Mouse (Mus musculus) mouse embryonic stem cell (cell line): ENCODE data around the gene Immp2l.

Experiments
- in situ Hi-C, 2 experiments: fragments of 300-500 bp; cut with MboI; formaldehyde crosslinking; loops; 1 replicate in 1 of 2; 3 replicates in 1 of 2; pipeline ENCODE4 v1.14.3; 2019 to 2020; ENCODE audit warnings: low sequenced_read_pairs in 2 of 2, low pct_unique_long_range_greater_than_20kb in 1 of 2, mixed read lengths in 1 of 2; ENCODE audit not compliant: unreplicated experiment in 1 of 2

The Immp2l gene

GRCm38 (mm10) chr12:41557832-41558231, 533.9 kb downstream of the Immp2l start:
- in situ Hi-C loops, result no loop called here

DNA sequence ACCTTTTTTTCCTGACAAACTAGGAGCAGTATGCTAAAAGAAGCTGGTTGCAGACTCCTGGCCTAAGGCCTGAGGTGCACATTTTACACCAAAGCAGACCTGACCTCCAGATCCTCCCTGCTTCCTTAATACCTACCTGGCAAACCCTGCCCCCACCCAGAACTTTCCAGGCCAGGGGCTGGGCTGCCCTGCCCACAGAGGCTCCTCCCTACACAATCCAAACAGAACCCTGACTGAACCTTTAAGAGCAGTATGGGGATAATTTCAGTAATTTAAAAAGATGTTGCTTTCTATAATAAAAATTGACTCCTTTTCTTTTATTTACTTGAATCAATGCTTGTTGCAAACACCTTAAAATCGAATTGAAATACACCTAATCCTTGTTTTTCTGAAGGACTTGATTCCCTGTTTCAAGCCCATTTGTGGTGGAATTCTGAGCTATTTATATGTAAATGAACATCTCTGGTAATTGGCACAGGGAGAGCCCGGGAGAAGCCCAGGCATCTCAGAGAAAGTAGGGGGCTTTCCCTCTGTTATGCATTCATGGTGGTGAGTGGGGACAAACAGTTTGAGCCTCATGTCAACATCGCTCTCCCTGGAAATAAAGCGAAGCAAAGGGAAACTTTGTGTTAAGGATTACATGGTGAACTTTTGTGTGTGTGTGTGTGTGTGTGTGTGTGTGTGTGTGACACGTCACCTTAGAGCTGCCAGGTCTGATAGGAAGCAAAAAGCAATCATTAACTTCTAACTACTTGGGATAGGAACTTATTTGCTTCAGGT, 535.3 kb downstream of the Immp2l start:
- in situ Hi-C loops, result no loop called here

DNA sequence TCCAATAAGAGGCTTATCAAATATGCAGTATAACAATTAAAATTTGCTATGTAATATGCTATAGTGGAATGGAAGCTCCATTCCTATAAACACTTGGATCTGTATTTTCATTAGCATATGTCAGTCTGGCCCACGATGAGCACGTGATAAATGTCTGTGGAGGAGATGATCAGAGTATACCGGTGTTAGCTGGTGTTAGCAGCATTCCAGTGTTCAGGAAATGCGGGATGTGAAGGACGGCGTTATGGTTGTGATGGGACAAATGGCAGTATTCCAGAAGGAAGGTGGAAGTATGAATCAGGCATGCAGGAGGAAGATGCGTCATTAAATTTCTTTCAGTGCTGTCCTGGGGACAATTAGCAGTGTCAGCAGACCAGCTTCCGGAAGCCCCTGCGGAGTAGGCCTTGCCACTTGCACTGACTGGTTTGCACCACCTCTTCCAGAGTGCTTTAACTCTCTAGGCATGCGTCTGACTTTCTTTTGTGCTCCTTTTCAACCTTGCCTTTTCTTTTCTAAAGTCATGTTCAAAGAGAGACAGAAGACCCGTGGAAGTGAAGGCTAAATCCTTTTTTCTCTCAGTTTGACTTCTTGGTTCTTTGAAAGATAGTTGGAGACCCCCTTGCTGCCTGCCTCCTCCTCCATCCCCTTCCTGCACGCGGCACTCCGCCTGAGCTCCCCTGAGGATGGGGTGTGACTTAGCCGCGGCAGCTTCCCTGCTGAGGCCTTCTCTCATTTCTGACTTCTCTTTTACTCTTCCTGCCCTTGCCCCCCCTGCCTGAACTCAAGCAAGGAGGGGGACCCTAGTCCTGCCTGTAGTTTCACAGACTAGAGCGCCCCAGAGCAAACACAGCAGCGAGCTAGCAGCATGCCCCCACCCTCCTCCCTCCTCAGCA, 541.9 kb downstream of the Immp2l start:
- in situ Hi-C loops, result no loop called here

GRCm38 (mm10) chr12:41566433-41566794, 542.5 kb downstream of the Immp2l start:
- in situ Hi-C loops, result no loop called here

- in situ Hi-C loops, result no loop called here
These were observed 549.9 kb downstream of the Immp2l start for GRCm38 (mm10) chr12:41573754-41574153.

DNA sequence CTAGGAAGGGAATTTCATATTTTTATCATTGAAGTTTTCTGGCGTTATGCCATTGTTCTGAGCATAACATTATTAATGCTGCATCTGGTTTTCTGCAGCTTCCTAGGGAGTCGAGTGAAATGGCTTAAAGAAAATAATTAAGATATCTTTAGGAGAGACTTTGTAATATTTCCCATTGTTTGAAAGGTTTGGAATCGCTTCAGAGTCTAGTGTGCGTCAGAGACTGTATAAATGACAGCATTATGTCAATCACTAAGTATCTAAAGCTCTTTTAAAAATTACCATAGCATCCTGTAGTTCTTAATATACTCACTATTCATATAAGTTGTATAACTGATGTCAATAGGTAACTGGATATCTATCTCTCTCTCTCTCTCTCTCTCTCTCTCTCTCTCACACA, 551.3 kb downstream of the Immp2l start:
- in situ Hi-C loops, result no loop called here

- in situ Hi-C loops, result no loop called here
These were observed 569.5 kb downstream of the Immp2l start for GRCm38 (mm10) chr12:41593401-41593800.

DNA sequence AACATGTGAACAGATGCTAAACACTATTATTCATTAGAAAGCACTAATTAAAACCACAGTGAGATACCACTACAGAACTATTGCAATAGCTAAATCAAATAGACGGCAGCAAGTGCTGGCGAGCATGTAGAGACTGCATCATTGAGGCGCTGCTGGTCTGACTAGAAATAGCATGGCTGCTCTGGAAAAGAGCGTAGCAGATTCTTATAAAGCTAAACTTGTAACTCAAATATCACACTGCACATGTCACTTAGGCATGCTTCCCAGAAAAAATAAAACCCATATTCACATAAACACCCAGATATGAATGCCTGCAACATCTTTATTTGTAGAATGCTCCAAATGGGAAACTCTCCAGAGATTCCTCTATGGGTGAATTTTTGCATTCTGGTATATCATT, 570.1 kb downstream of the Immp2l start:
- in situ Hi-C loops, result no loop called here

DNA sequence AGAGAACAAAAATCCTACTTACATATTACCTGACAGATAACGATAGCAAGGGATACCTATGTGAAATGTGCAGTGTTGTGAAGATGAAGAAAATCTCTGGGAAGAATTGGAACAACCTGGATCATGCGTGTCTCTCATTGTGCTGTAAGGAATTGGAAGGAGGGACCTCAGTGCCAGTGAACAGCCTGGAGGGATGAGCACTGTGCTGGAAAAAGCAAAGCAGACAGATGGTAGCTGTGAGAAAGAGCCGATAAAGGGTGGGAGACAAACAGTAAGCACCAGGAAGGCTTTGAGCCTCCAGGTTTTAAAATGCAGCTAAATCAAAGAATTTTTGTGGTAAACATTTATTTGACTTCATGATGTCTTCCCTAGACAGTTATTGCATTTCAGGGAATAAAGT, 591.4 kb downstream of the Immp2l start:
- in situ Hi-C loops, result no loop called here

DNA sequence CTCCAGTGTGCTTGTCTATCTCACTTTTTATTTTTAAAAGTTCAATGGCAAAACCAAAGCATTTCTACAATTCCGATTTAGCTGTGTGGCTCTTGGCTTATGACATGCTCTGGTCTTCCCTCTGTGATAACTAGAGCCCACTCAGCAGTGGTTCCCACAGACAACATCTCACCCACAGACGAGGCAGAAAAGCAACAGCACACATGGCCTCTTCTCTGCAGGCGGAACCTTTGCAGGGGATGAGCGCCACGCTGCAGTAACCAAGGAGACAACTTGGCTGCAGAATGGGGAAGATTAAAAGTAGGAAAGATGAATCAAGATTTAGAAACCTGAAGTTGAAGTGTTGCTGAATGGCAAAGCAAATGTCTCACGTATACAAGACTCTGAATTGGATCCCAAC, 597.5 kb downstream of the Immp2l start:
- in situ Hi-C loops, result no loop called here

GRCm38 (mm10) chr12:41643262-41643661, 619.4 kb downstream of the Immp2l start:
- in situ Hi-C loops, result no loop called here

DNA sequence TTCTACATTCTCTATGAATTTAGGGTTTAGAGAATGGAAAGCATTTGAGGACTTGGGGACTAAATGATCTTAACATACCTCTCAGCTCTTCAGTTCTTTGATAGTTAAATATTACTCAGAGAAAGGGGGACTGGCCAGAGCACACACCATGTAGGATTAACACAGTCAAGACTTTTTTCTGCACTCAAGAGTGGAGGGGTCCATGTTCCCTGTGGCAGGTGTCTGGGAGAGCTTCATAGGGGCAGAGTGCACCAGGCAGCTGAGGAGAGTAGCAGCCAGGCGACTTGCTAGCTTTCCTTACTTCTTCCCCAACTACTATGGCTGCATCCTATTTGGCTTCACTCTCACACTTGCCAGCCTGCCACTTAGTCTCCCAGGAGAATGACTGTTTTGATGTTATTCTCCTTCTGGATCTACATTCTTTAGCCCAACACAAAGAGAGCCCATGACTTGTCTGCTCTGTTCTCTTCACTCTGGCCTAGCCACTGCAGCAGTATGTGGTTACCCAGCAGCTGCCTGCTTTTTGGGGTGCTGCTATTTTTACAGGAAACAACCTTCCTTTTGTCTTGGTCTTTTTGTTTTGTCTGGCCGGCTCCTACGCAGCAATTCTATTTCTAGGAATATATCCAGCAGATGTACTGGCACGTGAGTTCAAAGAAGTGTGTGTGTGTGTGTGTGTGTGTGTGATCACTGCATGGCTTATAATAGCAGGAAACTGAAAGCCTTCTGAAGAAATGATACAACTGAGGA, 621.1 kb downstream of the Immp2l start:
- in situ Hi-C loops, result no loop called here

GRCm38 (mm10) chr12:41646956-41647575, 623.2 kb downstream of the Immp2l start:
- in situ Hi-C loops, result no loop called here

- in situ Hi-C loops, result no loop called here
These were observed 623.8 kb downstream of the Immp2l start for GRCm38 (mm10) chr12:41647675-41648074.

- in situ Hi-C loops, result no loop called here
These were observed 626.1 kb downstream of the Immp2l start for GRCm38 (mm10) chr12:41649826-41650541.

- in situ Hi-C loops, result no loop called here
These were observed 644.4 kb downstream of the Immp2l start for GRCm38 (mm10) chr12:41668280-41668679.

- in situ Hi-C loops, result no loop called here
These were observed 645.6 kb downstream of the Immp2l start for GRCm38 (mm10) chr12:41669481-41669880.

DNA sequence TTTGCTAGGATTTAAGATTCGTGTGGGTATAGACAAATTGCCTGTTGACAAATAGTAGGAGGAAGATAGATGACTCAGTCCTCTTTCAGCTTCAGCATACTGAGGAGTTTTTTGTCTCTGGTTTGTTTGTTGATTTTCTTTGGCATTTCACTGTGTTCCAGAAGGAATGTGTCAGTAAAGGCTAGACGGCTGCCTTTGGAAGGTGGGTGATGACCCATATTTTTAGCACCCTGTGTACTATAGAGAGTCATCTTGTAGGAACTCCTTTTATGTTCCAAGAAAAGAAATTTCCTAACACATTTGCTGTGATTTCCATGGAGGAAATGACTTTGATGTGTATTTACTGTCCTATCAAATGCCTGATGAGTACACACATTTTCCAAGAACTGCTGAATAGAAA, 651.0 kb downstream of the Immp2l start:
- in situ Hi-C loops, result no loop called here
